Mouse (Mus musculus): ENCODE results near the gene Pla1a.

DNA sequence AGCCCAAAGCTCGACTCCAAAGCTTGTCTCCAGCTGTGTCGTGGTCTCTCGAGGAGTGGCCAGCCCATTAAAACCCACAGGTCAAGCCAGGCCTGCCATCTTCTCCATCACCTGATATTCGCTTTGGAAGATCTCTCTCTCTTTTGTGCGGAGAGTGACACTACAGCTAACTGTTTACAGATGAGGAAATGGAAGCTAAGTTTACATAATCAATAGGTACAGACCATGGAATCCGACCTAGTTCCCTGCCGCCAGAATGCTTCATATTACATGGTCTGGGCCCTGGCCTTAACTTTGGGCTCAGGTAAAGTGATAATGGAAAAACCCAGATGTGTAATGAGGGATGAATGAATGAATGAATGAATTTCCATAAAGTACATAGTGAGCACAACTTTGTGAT is 17.8 kb upstream of the Pla1a start:
- no peak for TF ChIP-seq POLR2A (IDR thresholded peaks at IDR 0.05; ENCODE audit: control insufficient read depth, low read depth, low read length)
- TF ChIP-seq CTCF (IDR thresholded peaks at IDR 0.05; ENCODE audit: control insufficient read depth, insufficient read depth, insufficient replicate concordance, low read depth, low read length): no peak
